Mouse (Mus musculus) fat pad, adult 2 months (tissue): ENCODE data around the gene Map7d1.
A peak's percentile ranks its signal among the peaks of the same experiment; 100 is the strongest.

Source experiments
- DNase-seq: peaks from one replicate; pipeline ENCODE4 v3.0.0-alpha.2; 2011; ENCODE audit warnings: low read depth, low spot score; ENCODE audit errors: extremely low read depth

Gene Map7d1

DNA sequence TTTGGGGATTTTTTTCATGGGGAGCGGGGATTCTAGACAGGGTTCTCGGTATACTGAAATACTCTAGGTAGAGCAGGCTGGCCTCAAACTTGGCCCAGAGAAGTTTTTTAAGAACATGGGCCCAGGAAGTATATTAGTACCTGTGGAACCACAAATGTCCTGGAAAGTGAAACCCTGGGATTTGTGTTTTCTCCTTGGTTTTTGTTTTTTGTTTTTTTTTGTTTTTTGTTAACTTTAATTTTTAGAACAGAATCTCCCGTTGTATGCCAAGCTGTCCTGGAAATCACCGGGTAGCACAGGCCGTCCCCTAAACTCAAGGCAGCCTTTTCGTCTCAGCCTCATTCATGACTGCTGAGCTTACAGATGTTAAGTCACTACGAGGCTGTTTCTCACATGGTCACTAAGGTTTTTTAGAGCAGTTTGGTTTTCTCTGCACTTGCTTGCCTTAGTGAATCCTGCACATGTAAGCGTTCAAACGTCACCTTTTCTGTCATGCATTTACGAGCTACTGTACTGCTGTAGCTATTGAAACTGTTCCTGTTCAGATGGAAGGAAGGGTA, 52.7 kb downstream of the Map7d1 start:
- DNase-seq, result no peak

DNA sequence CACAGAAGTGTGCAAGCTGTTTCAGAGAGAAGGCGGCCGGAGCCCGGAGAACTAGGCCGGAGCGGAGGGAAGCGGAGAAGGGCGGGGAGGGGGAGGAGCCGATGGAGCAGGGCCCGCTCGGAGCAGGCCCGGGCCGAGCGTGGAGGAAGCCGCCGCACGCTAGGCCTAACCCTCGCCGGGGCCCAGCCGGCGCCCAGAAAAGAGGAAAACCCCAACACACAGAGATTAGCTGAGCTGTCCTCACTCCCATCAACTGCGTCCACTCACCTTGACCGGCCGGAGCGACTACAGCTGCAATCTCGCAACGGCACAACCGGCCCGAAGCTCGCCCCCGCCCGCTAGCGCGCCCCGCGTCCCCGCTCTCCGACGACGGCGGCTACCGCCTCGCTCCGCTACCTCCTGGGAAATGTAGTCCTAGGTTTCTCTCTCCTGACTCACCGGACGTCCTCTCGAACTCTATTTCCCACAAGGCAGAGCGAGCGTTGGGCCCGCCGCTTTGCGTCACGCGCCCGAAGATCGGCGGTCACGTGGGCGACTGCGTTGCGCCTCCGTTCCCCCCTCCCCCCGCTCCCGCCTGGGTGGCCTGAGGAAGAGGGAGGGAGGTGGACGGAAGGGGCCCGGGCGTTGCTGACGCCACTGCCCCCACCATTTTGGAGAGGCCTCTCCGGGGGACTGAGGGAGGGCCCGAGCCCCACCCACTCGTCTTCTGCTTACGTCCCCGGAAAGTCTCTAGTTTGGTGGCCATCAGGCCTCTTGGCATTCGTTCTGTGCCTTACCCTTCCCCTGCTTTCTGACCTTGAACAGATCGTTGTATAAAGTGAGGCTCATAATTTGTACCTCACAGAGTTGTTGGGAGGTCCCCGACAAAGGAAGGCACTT, 53.6 kb downstream of the Map7d1 start, which contains the start of gene Thrap3:
Gene Thrap3 (minus strand): TSS at position 458 of the 879 bp plus-strand sequence.
- DNase-seq, result peak; percentile 74

DNA sequence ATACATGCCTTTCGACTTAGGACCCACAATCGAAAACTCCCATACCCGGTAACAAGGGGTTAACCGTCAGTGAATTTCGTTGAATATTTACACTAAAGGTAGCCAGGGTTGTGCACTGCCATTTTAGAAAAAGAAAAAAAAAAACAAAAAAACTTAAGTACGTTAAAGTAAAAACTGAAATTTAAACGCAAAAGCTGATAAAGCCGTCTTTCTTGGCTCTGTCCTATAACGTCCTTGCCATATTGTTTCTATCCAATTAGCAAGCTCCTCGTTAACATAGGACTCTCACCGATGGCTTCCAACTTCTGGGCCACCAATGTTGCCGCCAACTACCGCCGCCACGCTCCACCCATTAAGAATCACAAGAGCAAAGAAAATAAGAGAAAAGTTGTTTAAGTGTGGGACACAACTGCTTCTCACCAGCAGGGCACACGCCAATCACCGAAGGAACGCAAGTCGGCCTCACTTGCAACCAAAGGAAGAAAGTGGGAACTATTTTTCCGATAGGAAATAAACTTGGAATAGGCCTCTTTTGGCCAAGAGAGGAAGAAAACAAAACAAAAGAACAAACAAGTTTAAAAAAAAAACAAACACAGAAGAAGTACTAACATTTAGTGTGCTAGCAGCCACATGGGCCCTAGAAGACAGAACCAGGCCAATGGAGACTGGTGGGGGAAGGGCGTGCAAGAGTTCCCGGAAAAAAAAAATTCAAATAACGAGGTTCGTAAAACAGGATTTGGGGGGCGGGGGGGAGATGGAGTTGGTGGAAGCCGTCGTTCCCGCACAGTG, 54.4 kb downstream of the Map7d1 start:
- DNase-seq, result no peak

DNA sequence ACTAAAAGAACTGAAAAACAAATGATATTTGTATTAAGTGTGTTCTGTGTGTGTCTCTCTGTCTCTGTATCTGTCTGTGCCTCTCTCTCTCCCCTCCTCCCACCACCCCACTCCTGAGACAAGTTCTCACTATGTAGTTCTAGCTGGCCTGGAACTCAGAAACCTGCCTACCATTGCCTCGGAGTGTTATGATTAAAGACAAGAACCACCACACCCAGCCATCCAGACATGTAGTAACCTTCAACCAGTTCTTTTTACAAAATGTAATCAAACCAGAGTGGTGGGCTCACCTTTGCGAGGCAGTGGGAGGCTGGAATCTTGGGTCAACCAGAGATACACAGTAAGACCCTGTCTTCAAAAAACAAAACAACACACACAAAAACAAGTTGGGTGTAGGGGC, 55.5 kb downstream of the Map7d1 start:
- DNase-seq, result no peak

DNA sequence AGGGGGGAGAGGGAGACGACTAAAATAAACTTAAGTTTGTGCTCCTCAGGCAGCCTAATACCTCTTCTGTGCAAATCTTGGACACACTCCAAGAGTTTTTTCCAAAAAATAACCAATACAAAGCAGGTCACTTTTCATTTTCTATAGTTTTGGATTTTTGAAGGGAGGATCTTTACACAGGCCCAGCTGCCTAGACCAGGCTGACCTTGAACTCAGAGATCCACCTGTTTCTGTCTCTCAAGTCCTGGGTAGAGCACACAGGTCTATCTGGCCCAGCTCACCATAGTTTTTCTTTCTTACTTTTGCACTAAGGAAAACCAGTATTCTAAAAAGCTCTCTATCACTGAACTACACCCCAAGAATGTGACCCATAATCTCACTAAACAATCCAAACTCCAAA, 56.1 kb downstream of the Map7d1 start:
- no peak for DNase-seq

DNA sequence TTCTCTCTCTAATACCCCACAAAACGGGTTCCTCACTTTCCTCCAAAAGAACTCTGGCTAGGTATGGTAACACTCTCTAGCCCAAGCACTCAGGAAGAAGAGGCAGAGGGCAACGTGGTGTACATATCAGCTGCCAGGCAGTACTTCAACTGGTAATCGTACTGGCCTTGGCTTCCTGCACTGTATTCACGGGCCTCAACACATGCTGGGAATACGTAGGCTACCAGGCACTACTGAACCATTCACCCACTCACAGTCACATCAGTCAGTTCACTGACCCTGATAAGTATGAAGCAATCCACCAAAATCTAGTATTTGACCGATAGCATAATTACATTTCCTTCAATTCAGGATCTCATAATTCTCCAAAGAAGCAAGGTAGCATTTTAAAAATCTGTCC, 56.6 kb downstream of the Map7d1 start:
- DNase-seq, result no peak

DNA sequence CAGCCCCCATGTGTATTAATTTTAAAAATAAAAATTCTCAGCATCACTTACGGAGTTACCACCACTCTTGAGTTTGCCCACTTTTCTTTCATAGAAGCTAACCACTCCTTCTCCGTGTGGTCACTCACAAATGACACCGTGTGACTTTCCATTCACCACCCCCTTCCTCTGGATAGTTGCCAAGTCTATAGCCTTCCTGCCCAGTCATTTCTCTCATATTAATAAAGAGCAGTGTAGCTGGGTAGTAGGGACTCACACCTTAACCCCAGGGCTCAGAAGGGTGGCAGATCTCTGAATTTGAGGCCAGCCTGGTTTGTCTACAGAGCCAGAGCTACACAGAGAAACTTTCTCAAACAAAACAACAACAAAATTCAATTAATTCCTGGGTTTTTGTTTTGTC, 58.7 kb downstream of the Map7d1 start:
- no peak for DNase-seq

DNA sequence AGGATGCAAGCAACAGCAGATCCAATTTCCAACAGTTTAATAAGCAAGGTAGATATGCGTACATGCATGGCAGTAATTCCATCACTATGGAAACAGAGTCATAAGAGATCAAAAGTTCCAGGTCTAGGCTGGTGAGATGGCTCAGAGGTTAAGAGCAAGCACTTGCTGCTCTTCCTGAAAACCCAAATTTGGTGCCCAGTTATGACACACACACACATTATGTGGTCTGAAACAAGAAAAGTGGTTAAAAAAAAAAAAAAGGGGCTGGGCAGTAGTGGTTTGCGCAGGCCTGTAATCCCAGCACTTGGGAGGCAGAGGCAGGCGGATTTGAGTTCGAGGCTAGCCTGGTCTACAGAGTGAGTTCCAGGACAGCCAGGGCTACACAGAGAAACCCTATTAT, 61.2 kb downstream of the Map7d1 start:
- DNase-seq, result no peak

DNA sequence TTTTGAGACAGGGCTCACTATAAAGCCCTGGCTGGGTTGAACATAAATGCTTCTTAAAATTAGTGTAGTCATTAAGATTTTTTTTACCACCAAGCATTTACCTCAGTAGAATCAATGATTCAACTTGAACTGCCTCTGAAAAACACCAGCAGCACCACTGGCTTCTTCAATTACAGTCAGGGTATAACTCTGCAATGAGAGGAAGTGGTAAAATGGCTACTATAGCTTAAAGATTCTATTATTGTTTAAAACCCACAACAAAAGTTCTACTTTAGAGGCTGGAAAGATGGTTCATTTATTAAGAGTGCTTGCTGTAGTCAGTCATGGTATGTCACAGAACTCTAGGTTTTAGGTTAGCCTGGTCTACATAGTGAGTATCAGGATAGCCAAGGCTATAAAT, 61.9 kb downstream of the Map7d1 start:
- no peak for DNase-seq

DNA sequence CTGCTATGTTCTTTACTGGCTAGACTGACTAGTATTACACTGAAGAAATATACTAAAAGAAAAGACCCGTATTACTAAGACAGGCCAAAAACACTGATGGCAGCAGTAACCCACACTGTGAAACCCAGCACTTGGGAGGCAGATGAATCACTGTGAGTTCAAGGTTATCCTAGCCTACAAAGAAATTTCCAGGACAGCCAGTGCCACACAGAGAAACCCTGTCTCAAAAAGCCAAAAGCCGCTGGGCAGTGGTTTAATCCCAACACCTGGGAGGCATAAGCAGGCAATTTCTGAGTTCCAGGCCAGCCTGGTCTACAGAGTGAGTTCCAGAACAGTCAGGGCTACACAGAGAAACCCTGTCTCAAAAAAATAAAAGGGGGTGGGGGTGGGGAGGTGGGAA, 65.5 kb downstream of the Map7d1 start:
- no peak for DNase-seq

DNA sequence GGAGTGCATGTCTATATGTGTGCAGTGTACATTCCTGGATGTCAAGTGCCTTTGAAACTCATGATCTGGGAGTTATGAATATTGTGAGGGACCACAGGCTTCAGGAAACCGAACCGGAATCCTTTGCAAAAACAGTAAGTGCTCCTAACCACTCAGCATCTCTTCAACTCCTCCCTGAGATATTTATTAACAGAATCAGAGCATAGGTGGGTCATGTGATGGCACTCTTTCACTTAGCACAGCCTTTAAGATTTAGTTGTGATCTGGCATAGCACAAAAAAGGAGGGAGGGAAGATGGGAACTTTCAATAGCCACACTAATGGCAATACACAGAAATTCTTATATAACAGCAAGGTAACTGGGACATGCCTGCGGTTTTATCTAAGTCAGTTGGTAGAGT, 69.0 kb downstream of the Map7d1 start:
- DNase-seq, result no peak

DNA sequence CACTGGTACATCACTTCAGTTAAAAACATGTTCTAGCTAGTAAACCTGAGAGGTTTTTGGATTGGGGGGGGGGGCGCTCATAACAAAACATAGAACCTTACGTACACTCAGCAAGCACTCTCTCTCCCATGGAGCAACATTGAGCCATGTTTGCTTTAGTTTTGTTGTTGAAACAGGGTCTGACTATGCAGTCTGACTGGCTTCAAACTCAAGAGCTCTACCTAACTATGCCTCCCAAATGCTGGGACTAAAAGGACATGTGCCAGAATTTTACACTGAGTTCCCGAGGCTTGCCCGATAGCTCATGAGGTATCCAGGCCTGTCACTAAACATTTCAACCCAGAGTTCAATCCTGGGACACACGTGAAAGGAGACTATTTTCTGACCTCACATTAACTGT, 73.1 kb downstream of the Map7d1 start:
- no peak for DNase-seq
